8 mouse cellular contexts compared by ENCODE assay signal in genomic region chr15:82259510-82259909, GRCm38 (mm10). TPM values are rescaled to one million over a fixed set of nuclear protein-coding genes. Genes with fewer than 3 reads are reported as not detected.
A peak's percentile ranks its signal among the peaks of the same experiment; 100 is the strongest.
DNase-seq lines count a peak whose midpoint lies in the region.

No protein-coding gene starts in this region.

- peak; percentile 13 to 49 for DNase-seq in heart, adult 18-20 months
- DNase-seq in heart, adult 11 months: no peak
- peak; percentile 83 for DNase-seq in A20 (ENCODE audit: low read depth, low spot score)
- DNase-seq in adrenal gland, postnatal 10 days: peak; percentile 82
- DNase-seq in embryo, embryonic 11.5 days (ENCODE audit: low read depth, low spot score): peak; percentile 56
- peak; percentile 61 to 83 for DNase-seq in layer of hippocampus, adult 18-20 months (ENCODE audit: low spot score in 2 of 2)
- peak; percentile 70 to 78 for DNase-seq in lung, postnatal 4 days
- peak; percentile 51 to 60 for DNase-seq in spleen, postnatal 36 days (ENCODE audit: low spot score in 2 of 2)

RNA-seq across cellular contexts. Expression of gene 1500009C09Rik, which starts 7.3 kb away (rescaled TPM):
- total RNA-seq in heart, adult 18-20 months (2021): not detected
- under 1 TPM; 0.27 to 1.00 TPM for total RNA-seq in adrenal gland, postnatal 10 days (2021)
- total RNA-seq in layer of hippocampus, adult 18-20 months (2021): 100 to 1,000 TPM; 100 to 113 TPM

RNA-seq across cellular contexts. Expression of gene Cenpm, which starts 15.0 kb away (rescaled TPM):
- under 1 TPM; 0.42 to 0.46 TPM for total RNA-seq in heart, adult 18-20 months (2021)
- 10 to 100 TPM; 11.7 to 12.0 TPM for total RNA-seq in adrenal gland, postnatal 10 days (2021)
- total RNA-seq in layer of hippocampus, adult 18-20 months (2021): 1 to 10 TPM; 2.5 to 3.1 TPM

RNA-seq across cellular contexts. Expression of gene Sept3, which starts 15.2 kb away (rescaled TPM):
- 1 to 10 TPM in 1 of 2 experiments, under 1 TPM in 1; 0.62 to 1.1 TPM for total RNA-seq in heart, adult 18-20 months (2021)
- total RNA-seq in adrenal gland, postnatal 10 days (2021): 1 to 10 TPM; 3.5 to 6.0 TPM
- 100 to 1,000 TPM; 609 to 650 TPM for total RNA-seq in layer of hippocampus, adult 18-20 months (2021)

RNA-seq across cellular contexts. Expression of gene Tnfrsf13c, which starts 35.3 kb away (rescaled TPM):
- total RNA-seq in heart, adult 18-20 months (2021): 1 to 10 TPM in 1 of 2 experiments, under 1 TPM in 1; 0.35 to 2.2 TPM
- total RNA-seq in adrenal gland, postnatal 10 days (2021): 1 to 10 TPM; 2.1 to 2.7 TPM
- under 1 TPM; 0.47 to 0.76 TPM for total RNA-seq in layer of hippocampus, adult 18-20 months (2021)

RNA-seq across cellular contexts. Expression of gene Wbp2nl, which starts 39.2 kb away (rescaled TPM):
- not detected for total RNA-seq in heart, adult 18-20 months (2021)
- total RNA-seq in adrenal gland, postnatal 10 days (2021): under 1 TPM in 1 of 2 experiments, not detected in 1; 0.48 TPM
- not detected for total RNA-seq in layer of hippocampus, adult 18-20 months (2021)

Comparison
In these comparisons a context has a peak if more than half of its experiments do, and no peak if none do; other contexts are left out.
1. RNA of gene 1500009C09Rik, which starts 7.3 kb away (total RNA-seq): 100 to 113 TPM in layer of hippocampus, adult 18-20 months; 0.27 to 1.00 TPM in adrenal gland, postnatal 10 days and not detected in heart, adult 18-20 months; every median in the first group is over 10 times any median in the second.
2. RNA of gene Sept3, which starts 15.2 kb away (total RNA-seq): 609 to 650 TPM in layer of hippocampus, adult 18-20 months; 3.5 to 6.0 TPM in adrenal gland, postnatal 10 days and 0.62 to 1.1 TPM in heart, adult 18-20 months; every median in the first group is over 10 times any median in the second.